Mouse (Mus musculus) liver, embryonic 12.5 days (tissue): Measurements from ENCODE around the gene Hint3. TPM values are rescaled to one million over a fixed set of nuclear protein-coding genes. Genes with fewer than 3 reads are reported as not detected.

Experiments used
- ATAC-seq: fragments of 200-750 bp; cut with Nextera tagmentation; 2 replicates; pipeline ENCODE4 v1.8.0; 2017; ENCODE audit warnings: moderate number of reproducible peaks, mild to moderate bottlenecking, moderate library complexity
- H3K27ac ChIP-seq: fragments of 300-500 bp; sonication (generic); 2 replicates; pipeline ENCODE4 v1.5.1; 2016; ENCODE audit warnings: mild to moderate bottlenecking
- H3K27me3 ChIP-seq: fragments of 300-500 bp; sonication (generic); replicated peaks from 2 replicates; pipeline ENCODE4 v1.6.1; 2016; ENCODE audit warnings: mild to moderate bottlenecking, moderate library complexity
- H3K36me3 ChIP-seq: fragments of 300-500 bp; sonication (generic); 2 replicates; pipeline ENCODE4 v1.6.1; 2016; ENCODE audit warnings: mild to moderate bottlenecking, moderate library complexity
- H3K4me1 ChIP-seq: fragments of 300-500 bp; sonication (generic); 2 replicates; pipeline ENCODE4 v1.6.1; 2016
- H3K4me2 ChIP-seq: fragments of 300-500 bp; sonication (generic); 2 replicates; pipeline ENCODE4 v1.6.1; 2016; ENCODE audit warnings: mild to moderate bottlenecking, moderate library complexity
- H3K4me3 ChIP-seq: fragments of 300-500 bp; sonication (generic); 2 replicates; pipeline ENCODE4 v1.5.1; 2016; ENCODE audit warnings: mild to moderate bottlenecking, moderate library complexity
- H3K9ac ChIP-seq: fragments of 300-500 bp; sonication (generic); 2 replicates; pipeline ENCODE4 v1.6.1; 2016; ENCODE audit warnings: mild to moderate bottlenecking, moderate library complexity
- H3K9me3 ChIP-seq: fragments of 300-500 bp; sonication (generic); replicated peaks from 2 replicates; pipeline ENCODE4 v1.6.1; 2016; ENCODE audit warnings: mild to moderate bottlenecking, moderate library complexity
- WGBS: fragments of 180-500 bp; shearing (Covaris S2); methylation state at CpG from one replicate; pipeline ENCODE4 v1.1.7; 2016; ENCODE audit not compliant: insufficient replicate concordance; 5-methylcytosine and 5-hydroxymethylcytosine counted together
- polyA plus RNA-seq: library from polyadenylated mRNA; unstranded; fragments of >200 nt; fragmentation: Nextera tagmentation; extraction: Ambion mirVana; gene quantifications from 2 replicates; pipeline ENCODE4 v1.2.1, GENCODE M21; 2016

The Hint3 gene
- polyA plus RNA-seq, 1 experiment from 2014 or later = 14.0 TPM

- WGBS = 18% methylated on average over 1 of the region's 1 CpGs
- no peaks in the 10 kb centered on the region for H3K27me3 ChIP-seq
- H3K36me3 ChIP-seq = no peaks in the 10 kb centered on the region
- no peak overlapping the region for H3K4me3 ChIP-seq
- peak overlapping the region; percentile 25; the same call in 1 of the 2 replicates for H3K27ac ChIP-seq
- H3K4me2 ChIP-seq = no peak overlapping the region
- H3K9me3 ChIP-seq = no peaks in the 10 kb centered on the region
- peaks cover 29% of the 10 kb centered on the region for H3K4me1 ChIP-seq
- H3K9ac ChIP-seq = no peak overlapping the region
- ATAC-seq = no peak
Observed at GRCm38 (mm10) chr10:30627548-30627947, 1.9 kb downstream of the Hint3 start.

- Histone ChIP-seq H3K9me3 (no peaks in the 10 kb centered on the region), H3K27ac (no peak overlapping the region), H3K27me3 (peaks cover 7% of the 10 kb centered on the region; the same call in 1 of the 2 replicates), H3K4me1 (peaks cover 15% of the 10 kb centered on the region; the same call in 1 of the 2 replicates), H3K36me3 (no peaks in the 10 kb centered on the region), H3K4me3 (no peak overlapping the region), H3K4me2 (no peak overlapping the region), H3K9ac (no peak overlapping the region)
- WGBS = 63% methylated on average over 5 of the region's 5 CpGs
- no peak for ATAC-seq
Observed at GRCm38 (mm10) chr10:30624161-30625019, 5.0 kb downstream of the Hint3 start.

DNA sequence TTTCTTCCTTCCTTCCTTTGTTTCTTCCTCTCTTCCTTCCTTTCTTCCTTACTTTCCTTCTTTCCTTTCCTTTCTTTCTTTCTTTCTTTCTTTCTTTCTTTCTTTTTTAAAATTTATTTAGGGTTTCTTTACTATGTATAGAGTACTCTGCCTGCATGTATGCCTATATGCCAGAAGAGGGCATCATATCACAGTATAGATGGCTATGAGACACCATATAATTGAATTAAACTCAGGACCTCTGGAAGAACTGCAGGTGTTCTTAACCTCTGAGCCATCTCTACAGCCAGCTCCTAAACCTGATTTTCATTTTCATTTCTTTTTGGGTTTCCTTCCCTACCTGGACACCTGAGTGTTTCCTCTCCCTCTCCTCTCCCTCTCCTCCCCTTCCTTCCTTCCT lies 6.5 kb downstream of the Hint3 start:
- Histone ChIP-seq H3K4me1 (peaks cover 17% of the 10 kb centered on the region), H3K4me3 (no peak overlapping the region), H3K9me3 (no peaks in the 10 kb centered on the region), H3K27me3 (peaks cover 7% of the 10 kb centered on the region; the same call in 1 of the 2 replicates), H3K9ac (no peak overlapping the region), H3K4me2 (no peak overlapping the region), H3K36me3 (no peaks in the 10 kb centered on the region), H3K27ac (no peak overlapping the region)
- ATAC-seq = no peak

GRCm38 (mm10) chr10:30618918-30619210 lies 10.6 kb downstream of the Hint3 start:
- WGBS = 30% methylated on average over 3 of the region's 3 CpGs
- ATAC-seq = no peak
- Histone ChIP-seq H3K4me2 (peak overlapping the region; percentile 82), H3K9ac (peak overlapping the region; percentile 80), H3K36me3 (no peaks in the 10 kb centered on the region), H3K27ac (peak overlapping the region; percentile 98), H3K9me3 (no peaks in the 10 kb centered on the region), H3K4me3 (peak overlapping the region; percentile 80), H3K4me1 (peaks cover 22% of the 10 kb centered on the region), H3K27me3 (peaks cover 7% of the 10 kb centered on the region; the same call in 1 of the 2 replicates)

DNA sequence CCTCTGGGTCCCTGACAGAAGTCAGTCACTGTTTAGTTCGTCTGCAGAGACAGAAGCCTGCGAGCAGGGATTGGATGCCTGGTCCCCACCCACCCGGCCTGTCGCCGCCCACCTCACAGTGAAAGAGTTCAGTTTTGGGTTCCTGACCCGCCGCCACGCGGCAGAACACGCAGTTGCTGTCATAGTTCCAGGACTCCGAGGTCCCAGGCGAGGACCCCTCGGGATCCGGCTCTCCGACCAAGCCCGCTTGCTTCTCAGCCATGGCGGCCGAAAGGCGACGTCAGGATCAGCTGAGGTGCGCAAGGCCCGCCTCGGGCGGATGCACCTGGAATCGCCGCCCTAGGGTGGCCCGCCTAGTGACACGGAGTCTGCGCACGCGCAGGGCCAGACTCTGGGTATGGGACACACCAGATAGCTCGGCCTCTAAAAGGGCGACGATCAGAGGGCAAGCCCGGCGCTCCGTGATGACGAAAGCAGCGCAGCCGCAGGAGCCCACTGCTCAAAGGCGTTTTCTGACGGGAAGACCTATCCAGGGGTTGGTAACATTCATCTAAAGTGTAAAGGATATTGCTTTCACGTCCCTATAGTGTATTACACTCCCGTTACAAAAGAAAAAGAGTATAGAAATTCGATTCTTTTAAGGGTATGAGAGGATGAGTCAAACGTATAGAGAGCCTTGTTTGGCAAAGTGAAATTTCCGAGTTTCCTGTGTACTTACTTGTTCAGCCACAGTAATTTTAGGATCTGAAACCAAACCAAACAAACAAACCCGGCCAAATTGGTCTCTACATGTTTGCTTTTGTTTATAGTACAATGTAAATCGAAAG lies 11.1 kb downstream of the Hint3 start:
- Histone ChIP-seq H3K27me3 (peaks cover 7% of the 10 kb centered on the region; the same call in 1 of the 2 replicates), H3K27ac (peak overlapping the region; percentile 98), H3K4me3 (peak overlapping the region; percentile 80), H3K4me1 (peaks cover 20% of the 10 kb centered on the region), H3K9me3 (no peaks in the 10 kb centered on the region), H3K36me3 (no peaks in the 10 kb centered on the region), H3K4me2 (peak overlapping the region; percentile 82), H3K9ac (peak overlapping the region; percentile 80)
- WGBS = 1% methylated on average over 49 of the region's 49 CpGs
- peak; percentile 100 for ATAC-seq

- Histone ChIP-seq H3K4me1 (peaks cover 30% of the 10 kb centered on the region), H3K4me3 (no peak overlapping the region), H3K9ac (no peak overlapping the region), H3K36me3 (peaks cover 10% of the 10 kb centered on the region; the same call in 1 of the 2 replicates), H3K4me2 (no peak overlapping the region), H3K27me3 (no peaks in the 10 kb centered on the region), H3K27ac (no peak overlapping the region), H3K9me3 (no peaks in the 10 kb centered on the region)
- ATAC-seq = no peak
- WGBS = 72% methylated on average over 4 of the region's 4 CpGs
Observed at GRCm38 (mm10) chr10:30613039-30613438, 16.4 kb downstream of the Hint3 start.

DNA sequence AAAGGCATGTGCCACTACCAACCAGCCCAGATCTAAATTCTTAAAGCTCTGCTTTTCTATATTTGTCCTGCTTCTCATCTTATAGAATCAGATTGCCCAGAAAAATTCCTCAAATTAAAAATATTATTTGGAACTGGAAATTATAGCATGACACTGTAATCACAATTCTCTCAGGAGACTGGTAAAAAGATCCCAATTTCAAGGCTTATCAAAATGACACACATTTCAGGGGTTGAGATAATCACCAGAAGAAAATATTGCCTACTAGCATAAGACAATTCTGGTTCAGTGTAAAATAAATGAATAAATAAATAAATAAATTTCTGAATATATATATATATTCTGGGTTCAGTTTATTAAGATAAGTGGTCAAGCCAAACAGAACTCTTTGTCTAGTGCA lies 19.8 kb downstream of the Hint3 start:
- H3K9ac ChIP-seq = no peak overlapping the region
- H3K4me2 ChIP-seq = no peak overlapping the region
- peaks cover 17% of the 10 kb centered on the region; the same call in 1 of the 2 replicates for H3K36me3 ChIP-seq
- H3K27ac ChIP-seq = 0 out of 2 replicates have a peak overlapping the region, but pooled peaks have one; percentile 45
- peak; percentile 73; the same call in 1 of the 2 replicates for ATAC-seq
- no peaks in the 10 kb centered on the region for H3K27me3 ChIP-seq
- no peaks in the 10 kb centered on the region for H3K9me3 ChIP-seq
- peaks cover 20% of the 10 kb centered on the region for H3K4me1 ChIP-seq
- no peak overlapping the region for H3K4me3 ChIP-seq

DNA sequence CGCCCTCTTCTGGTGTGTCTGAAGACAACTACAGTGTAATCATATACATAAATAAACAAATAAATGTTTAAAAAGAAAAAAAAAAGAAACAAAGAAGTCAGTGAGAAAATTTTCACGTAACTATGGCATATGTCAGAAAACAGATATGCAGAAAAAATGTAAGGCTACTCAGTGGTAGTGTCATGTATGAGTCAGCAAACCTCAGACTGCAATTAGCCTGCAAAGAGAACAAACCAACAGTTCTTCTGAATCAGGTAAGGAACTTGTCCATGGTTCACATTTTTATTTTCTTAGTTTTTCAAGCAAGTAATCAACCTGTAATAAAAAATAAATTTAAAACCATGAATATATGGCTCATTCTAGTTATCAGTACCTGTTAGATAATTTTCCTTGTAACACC lies 21.3 kb downstream of the Hint3 start:
- Histone ChIP-seq H3K4me3 (no peak overlapping the region), H3K4me2 (no peak overlapping the region), H3K4me1 (peaks cover 20% of the 10 kb centered on the region), H3K9ac (no peak overlapping the region), H3K36me3 (peaks cover 17% of the 10 kb centered on the region; the same call in 1 of the 2 replicates), H3K9me3 (no peaks in the 10 kb centered on the region), H3K27ac (no peak overlapping the region), H3K27me3 (no peaks in the 10 kb centered on the region)
- 58% methylated on average over 2 of the region's 2 CpGs for WGBS
- ATAC-seq = no peak

DNA sequence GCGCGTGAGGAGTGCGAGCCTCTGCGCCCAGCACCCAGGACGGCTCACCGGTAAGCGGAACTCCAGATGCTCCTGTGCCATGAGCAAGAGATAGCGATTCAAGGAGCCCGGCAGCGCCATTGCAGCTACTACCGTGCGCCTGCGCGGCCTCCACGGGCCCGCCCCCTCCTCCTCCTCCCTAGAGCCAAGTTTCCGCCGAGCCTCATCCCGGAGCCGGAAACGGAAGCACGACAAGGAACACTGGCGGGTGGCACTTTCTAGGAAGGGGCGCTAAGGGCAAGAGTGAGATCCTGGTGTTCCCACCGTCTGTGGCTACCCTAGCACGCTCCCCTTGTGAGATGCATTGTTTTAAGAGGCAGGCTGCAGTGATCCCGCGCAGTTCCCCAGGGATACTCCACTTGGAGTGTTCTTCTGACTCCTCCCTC lies 28.9 kb downstream of the Hint3 start, which contains the start of gene Trmt11:
TSS of gene Trmt11 (minus strand) at position 208 of the 425 bp plus-strand sequence.
- Histone ChIP-seq H3K36me3 (peaks cover 21% of the 10 kb centered on the region), H3K4me3 (peak within 1 kb of the TSS; percentile 84), H3K9ac (peak within 1 kb of the TSS; percentile 87), H3K4me2 (peak within 1 kb of the TSS; percentile 73), H3K4me1 (peaks cover 27% of the 10 kb centered on the region), H3K9me3 (no peaks in the 10 kb centered on the region), H3K27ac (peak within 1 kb of the TSS; percentile 87), H3K27me3 (no peaks in the 10 kb centered on the region)
- under 1% methylated on average over 26 of the region's 28 CpGs for WGBS
- ATAC-seq = peak; percentile 94

DNA sequence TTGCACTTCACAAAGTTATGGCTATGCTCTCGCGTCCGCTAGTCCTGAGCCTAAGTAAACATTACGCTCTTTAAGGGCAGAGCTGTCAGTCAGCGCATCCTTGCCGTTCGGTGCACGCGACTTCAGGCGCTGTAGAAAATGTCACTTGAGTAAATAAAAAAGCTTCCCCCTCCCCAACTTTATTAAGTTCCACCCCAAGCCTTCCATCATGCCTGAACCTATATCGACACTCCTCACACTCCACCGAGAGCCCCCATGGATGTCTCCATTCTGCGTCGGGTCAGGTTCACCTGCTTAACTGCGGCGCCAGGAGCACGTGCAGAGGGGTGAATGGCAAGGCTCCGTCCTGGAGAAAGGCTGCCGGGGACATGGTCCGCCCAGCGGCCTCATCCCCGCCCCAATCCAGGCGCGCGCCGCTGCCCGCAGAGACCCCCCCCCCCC lies 29.3 kb downstream of the Hint3 start:
- ATAC-seq = peak; percentile 82
- Histone ChIP-seq H3K4me1 (peaks cover 27% of the 10 kb centered on the region), H3K9me3 (no peaks in the 10 kb centered on the region), H3K4me3 (peak overlapping the region; percentile 84), H3K36me3 (peaks cover 26% of the 10 kb centered on the region), H3K27me3 (no peaks in the 10 kb centered on the region), H3K9ac (peak overlapping the region; percentile 87), H3K27ac (peak overlapping the region; percentile 87), H3K4me2 (peak overlapping the region; percentile 73)
- WGBS = 1% methylated on average over 21 of the region's 27 CpGs

DNA sequence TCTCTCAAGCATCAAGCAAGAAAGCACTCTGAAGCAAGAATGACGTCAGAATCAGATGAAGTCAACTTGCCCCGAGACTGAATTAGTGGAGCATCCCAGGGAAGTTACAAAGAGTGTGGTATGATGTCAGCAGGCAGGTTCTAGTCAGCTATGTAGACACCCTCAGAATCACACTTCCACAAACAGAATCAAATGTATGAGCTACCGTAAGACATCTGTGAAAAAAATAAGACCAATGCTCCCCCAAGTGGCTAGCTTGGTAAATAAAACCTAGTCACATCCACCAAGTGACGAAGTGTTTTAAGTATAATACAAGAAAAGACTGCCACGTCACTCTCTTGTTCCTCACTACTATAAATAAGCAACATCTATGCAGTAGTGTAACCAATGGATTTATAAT lies 42.4 kb downstream of the Hint3 start:
- 0 out of 2 replicates have a peak, but pooled peaks have one; percentile 44 for ATAC-seq
- H3K36me3 ChIP-seq = peaks cover 81% of the 10 kb centered on the region
- 74% methylated on average over 5 of the region's 5 CpGs for WGBS

GRCm38 (mm10) chr10:30585691-30586090 lies 43.7 kb downstream of the Hint3 start:
- H3K4me3 ChIP-seq = no peak overlapping the region
- no peak overlapping the region for H3K9ac ChIP-seq
- H3K27ac ChIP-seq = no peak overlapping the region
- no peaks in the 10 kb centered on the region for H3K27me3 ChIP-seq
- peaks cover 74% of the 10 kb centered on the region for H3K36me3 ChIP-seq
- no peaks in the 10 kb centered on the region for H3K9me3 ChIP-seq
- ATAC-seq = peak; percentile 58
- H3K4me1 ChIP-seq = peaks cover 4% of the 10 kb centered on the region
- WGBS = 51% methylated on average over 1 of the region's 1 CpGs
- no peak overlapping the region for H3K4me2 ChIP-seq

More for the DNA sequence above, 42.4 kb downstream of the Hint3 start:
- H3K4me2 ChIP-seq = no peak overlapping the region
- H3K27me3 ChIP-seq = no peaks in the 10 kb centered on the region
- H3K4me1 ChIP-seq = peaks cover 3% of the 10 kb centered on the region
- no peak overlapping the region for H3K4me3 ChIP-seq
- H3K9ac ChIP-seq = no peak overlapping the region
- no peak overlapping the region for H3K27ac ChIP-seq
- no peaks in the 10 kb centered on the region for H3K9me3 ChIP-seq
